Mouse (Mus musculus): ENCODE results near the gene Atg101.

DNA sequence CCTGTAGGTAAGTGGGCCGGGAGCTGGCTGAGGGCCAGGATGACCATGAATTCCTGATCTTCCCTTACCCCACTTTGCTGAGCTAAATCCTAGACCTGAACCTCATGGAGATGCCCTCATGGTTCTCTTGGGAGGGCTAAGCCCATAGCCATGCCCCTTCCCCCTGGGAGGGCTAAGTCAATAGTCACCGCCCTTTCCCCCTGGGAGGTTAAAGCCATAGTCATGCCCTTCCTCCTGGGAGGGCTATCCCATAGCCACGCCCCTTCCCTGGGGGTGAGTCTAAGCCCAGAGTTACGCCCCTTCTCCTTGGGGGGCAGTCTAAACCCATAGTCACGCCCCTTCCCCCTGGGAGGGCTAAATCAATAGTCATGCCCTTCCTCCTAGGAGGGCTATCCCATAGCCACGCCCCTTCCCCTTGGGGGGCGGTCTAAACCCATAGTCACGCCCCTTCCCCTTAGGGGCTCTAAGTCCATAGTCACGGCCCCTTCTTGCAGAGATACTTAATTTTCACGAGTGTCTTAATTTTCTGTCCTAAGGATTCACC, 42.0 kb downstream of the Atg101 start:
- TF ChIP-seq POLR2A (IDR thresholded peaks at IDR 0.05; ENCODE audit: borderline replicate concordance, extremely low read depth, insufficient read depth, insufficient read length, poor library complexity, severe bottlenecking) (no peak), CTCF (IDR thresholded peaks at IDR 0.05; ENCODE audit: borderline replicate concordance, extremely low read depth, insufficient read depth, insufficient read length) (no peak)

Data from brain, embryonic 14.5 days (tissue).